Mouse (Mus musculus) limb, embryonic 13.5 days (tissue): Measurements from ENCODE around the gene Sparcl1. TPM values are rescaled to one million over a fixed set of nuclear protein-coding genes. Genes with fewer than 3 reads are reported as not detected.

ENCODE experiments used
- ATAC-seq: fragments of 200-750 bp; cut with Nextera tagmentation; 2 replicates; pipeline ENCODE4 v1.8.0; 2017; ENCODE audit warnings: low read depth, moderate number of reproducible peaks, moderate TSS enrichment; ENCODE audit not compliant: low FRiP score
- H3K27ac ChIP-seq: fragments of 300-500 bp; sonication (generic); 2 replicates; pipeline ENCODE4 v1.5.1; 2015; ENCODE audit warnings: inconsistent platforms, mild to moderate bottlenecking, moderate library complexity
- H3K27me3 ChIP-seq: fragments of 300-500 bp; sonication (generic); 2 replicates; pipeline ENCODE4 v1.6.1; 2015; ENCODE audit warnings: mild to moderate bottlenecking, inconsistent platforms
- H3K36me3 ChIP-seq: fragments of 300-500 bp; sonication (generic); 2 replicates; pipeline ENCODE4 v1.6.1; 2015; ENCODE audit warnings: inconsistent platforms, mild to moderate bottlenecking, moderate library complexity
- H3K4me1 ChIP-seq: fragments of 300-500 bp; sonication (generic); 2 replicates; pipeline ENCODE4 v1.6.1; 2015; ENCODE audit warnings: inconsistent platforms
- H3K4me2 ChIP-seq: fragments of 300-500 bp; sonication (generic); replicated peaks from 2 replicates; pipeline ENCODE4 v1.6.1; 2015; ENCODE audit warnings: inconsistent platforms, mild to moderate bottlenecking, moderate library complexity
- H3K4me3 ChIP-seq: fragments of 300-500 bp; sonication (generic); 2 replicates; pipeline ENCODE4 v1.5.1; 2015; ENCODE audit warnings: moderate library complexity, mild to moderate bottlenecking, inconsistent platforms
- H3K9ac ChIP-seq: fragments of 300-500 bp; sonication (generic); 2 replicates; pipeline ENCODE4 v1.6.1; 2015; ENCODE audit warnings: mild to moderate bottlenecking, inconsistent platforms
- H3K9me3 ChIP-seq: fragments of 300-500 bp; sonication (generic); 2 replicates; pipeline ENCODE4 v1.6.1; 2016; ENCODE audit warnings: inconsistent platforms
- WGBS: fragments of 180-500 bp; shearing (Covaris S2); methylation state at CpG from one replicate; pipeline ENCODE4 v1.1.7; 2015; 5-methylcytosine and 5-hydroxymethylcytosine counted together
- polyA plus RNA-seq: library from polyadenylated mRNA; unstranded; fragments of >200 nt; fragmentation: Nextera tagmentation; extraction: Ambion mirVana; gene quantifications from 2 replicates; pipeline ENCODE4 v1.2.1, GENCODE M21; 2015

Sparcl1 gene
- polyA plus RNA-seq, 1 experiment from 2014 or later = 50.6 TPM

DNA sequence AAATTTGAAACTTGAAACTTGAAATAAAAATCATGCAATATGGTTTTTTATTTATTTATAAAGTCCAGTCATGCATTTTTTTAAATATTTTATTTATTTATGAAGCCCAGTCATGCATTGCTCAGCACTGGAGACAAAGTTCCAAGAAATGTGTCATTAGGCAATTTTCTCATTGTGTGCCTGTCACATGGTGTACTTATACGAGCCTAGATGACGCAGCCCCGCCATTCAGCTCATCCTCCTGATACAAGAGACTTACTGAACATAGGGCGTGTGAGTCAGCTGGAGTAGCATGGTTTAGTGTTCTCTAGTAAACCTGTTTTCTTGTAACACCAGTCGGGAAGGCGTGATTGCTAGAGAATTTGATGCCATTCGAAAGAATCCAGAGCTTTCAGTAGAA lies 57.2 kb downstream of the Sparcl1 start:
- Histone ChIP-seq H3K36me3 (peaks cover 62% of the 10 kb centered on the region), H3K4me1 (no peaks in the 10 kb centered on the region), H3K4me3 (no peak overlapping the region), H3K9ac (no peak overlapping the region), H3K27ac (no peak overlapping the region), H3K4me2 (no peak overlapping the region), H3K9me3 (no peaks in the 10 kb centered on the region), H3K27me3 (no peaks in the 10 kb centered on the region)
- WGBS = 83% methylated on average over 7 of the region's 7 CpGs
- ATAC-seq = no peak

DNA sequence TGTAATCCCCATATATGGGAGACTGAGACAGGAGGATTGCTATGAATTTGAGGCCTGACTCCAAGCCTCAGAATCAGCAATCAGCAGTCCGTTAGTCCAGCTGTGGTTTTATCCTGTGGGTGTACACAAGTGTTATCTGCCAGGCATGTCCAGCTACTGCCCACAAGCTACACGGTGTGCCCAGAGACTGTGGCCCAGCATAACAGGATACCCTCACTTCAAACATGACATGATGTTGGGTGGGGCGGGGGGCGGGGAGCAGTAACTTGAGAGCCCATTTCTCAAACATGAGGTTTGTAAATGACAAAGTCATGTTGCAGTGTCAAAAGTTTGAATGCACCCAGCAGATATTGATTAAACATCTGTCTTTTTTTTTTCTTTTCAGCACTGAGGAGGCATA lies 57.7 kb downstream of the Sparcl1 start:
- H3K9ac ChIP-seq = no peak overlapping the region
- no peaks in the 10 kb centered on the region for H3K9me3 ChIP-seq
- H3K4me2 ChIP-seq = no peak overlapping the region
- H3K4me3 ChIP-seq = no peak overlapping the region
- no peaks in the 10 kb centered on the region for H3K4me1 ChIP-seq
- 88% methylated on average over 4 of the region's 4 CpGs for WGBS
- ATAC-seq = no peak
- H3K27me3 ChIP-seq = no peaks in the 10 kb centered on the region
- no peak overlapping the region for H3K27ac ChIP-seq
- H3K36me3 ChIP-seq = peaks cover 62% of the 10 kb centered on the region

DNA sequence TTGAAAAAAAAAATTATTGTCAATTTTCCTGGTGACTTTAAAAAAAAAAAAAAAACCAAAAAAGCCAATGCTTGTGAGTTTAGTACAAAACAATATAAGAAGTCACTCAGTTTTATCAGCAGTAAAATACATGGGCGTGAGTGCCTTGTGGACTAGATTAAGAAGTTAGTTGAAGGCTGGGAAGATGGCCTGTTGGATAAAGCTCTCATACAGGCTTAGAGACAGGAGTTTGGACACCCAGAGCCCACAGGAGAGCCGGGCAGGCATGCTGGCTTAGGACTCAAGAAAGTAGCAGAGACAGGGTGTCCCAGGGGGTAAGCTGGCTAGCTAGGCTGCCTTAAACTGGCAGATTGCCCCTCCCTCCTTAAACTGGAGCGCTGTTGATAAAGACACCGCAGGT lies 58.6 kb downstream of the Sparcl1 start:
- H3K36me3 ChIP-seq = peaks cover 58% of the 10 kb centered on the region
- ATAC-seq = no peak

DNA sequence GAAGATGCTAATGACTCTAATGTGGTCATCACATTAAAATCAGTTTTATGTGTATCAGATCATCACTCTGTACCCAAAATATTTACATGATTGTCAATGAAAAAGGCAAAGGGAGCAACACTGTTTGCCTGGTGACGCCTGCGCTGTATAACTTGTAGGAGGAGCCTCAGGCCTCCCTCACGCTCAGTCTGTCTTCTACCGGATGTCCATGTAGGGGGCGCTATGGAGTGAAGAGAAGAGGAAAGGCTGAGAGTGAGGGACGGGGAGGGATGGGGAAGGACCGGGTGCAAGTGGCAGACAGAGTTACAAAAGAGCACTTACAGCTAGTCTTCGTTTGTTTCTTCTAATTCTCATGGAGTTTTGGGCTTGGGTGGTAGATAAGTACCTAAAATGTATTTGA lies 60.6 kb downstream of the Sparcl1 start:
- no peak for ATAC-seq
- H3K9ac ChIP-seq = no peak overlapping the region
- H3K27ac ChIP-seq = no peak overlapping the region
- H3K9me3 ChIP-seq = no peaks in the 10 kb centered on the region
- no peak overlapping the region for H3K4me3 ChIP-seq
- no peaks in the 10 kb centered on the region for H3K27me3 ChIP-seq
- 65% methylated on average over 8 of the region's 8 CpGs for WGBS
- H3K4me1 ChIP-seq = peaks cover 5% of the 10 kb centered on the region
- H3K36me3 ChIP-seq = peaks cover 39% of the 10 kb centered on the region
- no peak overlapping the region for H3K4me2 ChIP-seq

More for the DNA sequence above, 58.6 kb downstream of the Sparcl1 start:
- Histone ChIP-seq H3K27ac (no peak overlapping the region), H3K9ac (no peak overlapping the region), H3K4me2 (no peak overlapping the region), H3K27me3 (no peaks in the 10 kb centered on the region), H3K9me3 (no peaks in the 10 kb centered on the region), H3K4me1 (no peaks in the 10 kb centered on the region), H3K4me3 (no peak overlapping the region)
- WGBS = 90% methylated on average over 4 of the region's 4 CpGs

DNA sequence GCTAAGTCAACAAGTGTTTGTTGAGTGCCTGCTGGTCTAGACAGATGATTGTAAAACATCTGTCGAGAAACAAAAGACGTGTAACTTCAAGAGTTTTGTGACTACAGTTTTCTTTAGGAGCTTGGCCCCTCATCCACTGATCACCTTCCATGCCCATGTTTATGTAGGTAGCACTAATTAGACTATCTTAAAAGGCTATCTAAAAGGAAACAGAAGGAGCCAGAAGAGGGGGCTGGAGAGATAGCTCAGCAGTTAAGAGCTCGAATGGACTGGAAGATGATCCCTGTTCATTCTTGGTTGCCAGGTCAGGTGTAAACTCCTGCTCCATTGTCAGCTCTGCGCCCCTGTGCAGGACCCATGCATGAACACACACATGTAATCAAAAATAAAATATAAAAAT lies 65.4 kb downstream of the Sparcl1 start:
- WGBS = 41% methylated on average over 4 of the region's 4 CpGs
- peak overlapping the region; percentile 69 for H3K4me2 ChIP-seq
- no peak overlapping the region for H3K27ac ChIP-seq
- 0 out of 2 replicates have a peak overlapping the region, but pooled peaks have one; percentile 89 for H3K9ac ChIP-seq
- no peaks in the 10 kb centered on the region for H3K9me3 ChIP-seq
- peaks cover 14% of the 10 kb centered on the region for H3K4me1 ChIP-seq
- H3K4me3 ChIP-seq = peak overlapping the region; percentile 84
- H3K27me3 ChIP-seq = no peaks in the 10 kb centered on the region
- peaks cover 23% of the 10 kb centered on the region for H3K36me3 ChIP-seq
- ATAC-seq = no peak

DNA sequence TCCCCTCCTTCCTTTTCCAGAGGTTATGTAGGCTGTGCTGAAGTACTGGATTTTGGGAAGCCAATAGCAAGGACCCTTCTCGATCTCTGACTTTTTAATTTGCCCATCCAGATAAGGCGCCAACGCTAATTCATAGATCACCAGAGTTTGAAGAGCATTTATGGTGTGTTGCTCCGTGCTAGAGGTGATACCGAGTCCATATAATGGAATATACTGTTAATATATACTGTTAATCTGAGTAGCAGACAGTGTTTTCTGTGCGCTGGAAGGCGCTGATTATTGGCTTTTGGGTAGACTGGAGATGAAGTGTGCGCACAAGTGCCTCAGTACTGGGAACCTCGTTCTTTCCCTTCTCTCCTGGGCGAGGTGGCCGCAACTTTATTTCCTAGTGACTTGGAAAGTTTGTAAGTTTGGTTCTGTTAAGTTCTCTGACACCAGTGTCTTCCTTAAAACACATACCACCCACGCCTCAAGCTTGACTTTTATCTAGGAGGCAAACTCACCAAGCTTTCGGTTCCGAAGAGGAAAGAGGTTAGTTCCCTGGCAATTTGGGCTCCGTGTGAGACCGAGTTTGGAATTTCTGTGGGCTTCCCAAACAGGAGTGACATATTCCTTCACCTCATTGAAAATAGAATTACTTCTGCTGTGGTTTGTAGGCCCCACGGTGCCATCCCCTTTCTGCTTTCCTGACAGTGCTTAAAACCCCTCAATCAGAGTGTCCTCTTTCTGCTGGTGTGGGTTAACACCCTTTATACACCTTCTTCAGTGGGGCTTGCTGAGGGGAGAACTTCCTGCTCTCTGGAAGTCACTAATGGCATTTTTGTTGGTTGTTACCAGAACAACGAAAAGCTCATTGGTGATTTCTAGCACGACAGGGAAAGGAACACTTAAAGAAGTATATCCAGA lies 66.1 kb downstream of the Sparcl1 start:
- Histone ChIP-seq H3K36me3 (peaks cover 20% of the 10 kb centered on the region), H3K27me3 (no peaks in the 10 kb centered on the region), H3K4me2 (peak overlapping the region; percentile 69), H3K4me3 (peak overlapping the region; percentile 84), H3K4me1 (peaks cover 14% of the 10 kb centered on the region), H3K27ac (peak overlapping the region; percentile 84; the same call in 1 of the 2 replicates), H3K9me3 (no peaks in the 10 kb centered on the region), H3K9ac (peak overlapping the region; percentile 89)
- WGBS = 4% methylated on average over 19 of the region's 19 CpGs
- ATAC-seq = no peak

DNA sequence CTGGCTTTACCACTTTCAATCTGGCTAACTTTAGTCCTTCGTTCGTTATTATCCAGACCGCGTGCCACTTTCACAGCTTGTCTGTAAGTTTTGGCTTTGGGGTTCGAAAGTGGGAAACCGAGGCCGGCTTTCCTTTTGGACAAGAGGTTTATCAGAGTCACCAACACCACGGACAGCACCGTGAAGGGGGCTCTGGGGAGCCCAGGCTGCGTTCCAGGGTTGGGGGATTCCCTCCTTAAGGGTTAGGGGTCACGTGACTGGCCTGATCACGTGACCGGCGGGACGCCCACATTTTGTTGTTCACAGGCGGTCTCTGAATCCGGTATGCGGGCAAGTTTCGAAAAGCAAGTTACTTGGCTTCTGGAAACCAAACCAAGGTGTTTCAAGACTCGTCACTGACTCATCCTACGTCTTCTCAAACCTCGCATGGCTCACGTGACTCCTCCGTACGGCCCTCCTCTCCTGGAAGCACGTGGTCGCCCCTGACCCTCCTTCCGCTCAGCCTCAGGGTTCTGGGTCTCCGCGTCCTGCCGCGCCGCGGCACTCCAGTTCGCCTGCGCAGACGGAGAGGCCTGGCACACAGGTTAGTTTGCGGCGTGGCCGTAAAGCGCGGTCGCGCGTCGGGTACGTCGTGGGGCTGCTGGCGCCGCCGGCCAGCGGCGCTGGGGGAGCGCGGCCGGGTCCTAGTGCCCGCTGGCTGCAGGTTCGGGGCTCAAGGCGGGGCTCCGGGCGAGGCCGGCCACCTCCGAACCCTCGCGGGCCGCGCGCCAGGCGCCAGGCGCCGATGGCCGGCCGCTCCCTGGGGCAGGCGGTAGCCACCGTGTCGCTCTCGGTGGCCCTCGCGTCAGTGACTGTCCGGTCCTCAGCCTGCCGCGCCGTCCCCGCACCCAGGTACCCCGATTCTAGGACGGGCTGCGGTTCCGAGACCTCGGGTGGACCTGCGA lies 67.0 kb downstream of the Sparcl1 start, which contains the start of gene Nudt9:
Gene Nudt9 (plus strand): TSS at position 51 of the 944 bp plus-strand sequence.
- peak within 1 kb of the TSS; percentile 84 for H3K4me3 ChIP-seq
- 5% methylated on average over 76 of the region's 90 CpGs for WGBS

DNA sequence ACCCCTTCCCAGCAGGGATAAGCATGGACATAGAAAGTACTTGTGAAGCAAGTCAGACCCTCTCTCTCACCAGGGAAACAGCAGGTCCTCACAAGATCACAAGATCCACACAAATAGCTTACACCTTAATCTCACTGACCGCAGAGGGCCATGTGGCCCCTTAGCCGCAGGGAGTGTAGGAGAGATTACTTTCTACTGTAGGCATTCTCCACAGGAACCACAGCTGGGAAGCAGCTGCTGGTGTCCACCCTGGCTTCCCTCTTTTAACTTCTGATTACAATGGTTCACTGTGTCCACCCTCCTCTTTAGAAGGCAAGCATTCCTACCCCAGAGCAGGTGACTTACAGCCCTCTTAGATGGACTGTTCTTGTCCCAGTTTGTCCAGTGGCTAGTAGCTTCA lies 69.8 kb downstream of the Sparcl1 start:
- Histone ChIP-seq H3K4me1 (peaks cover 14% of the 10 kb centered on the region), H3K4me3 (no peak overlapping the region), H3K27me3 (no peaks in the 10 kb centered on the region), H3K27ac (no peak overlapping the region), H3K36me3 (no peaks in the 10 kb centered on the region), H3K9me3 (no peaks in the 10 kb centered on the region), H3K4me2 (no peak overlapping the region), H3K9ac (no peak overlapping the region)
- no peak for ATAC-seq
- 55% methylated on average over 2 of the region's 2 CpGs for WGBS

More for the DNA sequence above, 67.0 kb downstream of the Sparcl1 start, which contains the start of gene Nudt9:
- H3K36me3 ChIP-seq = peaks cover 11% of the 10 kb centered on the region
- H3K9me3 ChIP-seq = no peaks in the 10 kb centered on the region
- peak within 1 kb of the TSS; percentile 84 for H3K27ac ChIP-seq
- no peaks in the 10 kb centered on the region for H3K27me3 ChIP-seq
- H3K4me1 ChIP-seq = peaks cover 14% of the 10 kb centered on the region
- peak within 1 kb of the TSS; percentile 89 for H3K9ac ChIP-seq
- H3K4me2 ChIP-seq = peak within 1 kb of the TSS; percentile 69
- peak; percentile 98 for ATAC-seq

DNA sequence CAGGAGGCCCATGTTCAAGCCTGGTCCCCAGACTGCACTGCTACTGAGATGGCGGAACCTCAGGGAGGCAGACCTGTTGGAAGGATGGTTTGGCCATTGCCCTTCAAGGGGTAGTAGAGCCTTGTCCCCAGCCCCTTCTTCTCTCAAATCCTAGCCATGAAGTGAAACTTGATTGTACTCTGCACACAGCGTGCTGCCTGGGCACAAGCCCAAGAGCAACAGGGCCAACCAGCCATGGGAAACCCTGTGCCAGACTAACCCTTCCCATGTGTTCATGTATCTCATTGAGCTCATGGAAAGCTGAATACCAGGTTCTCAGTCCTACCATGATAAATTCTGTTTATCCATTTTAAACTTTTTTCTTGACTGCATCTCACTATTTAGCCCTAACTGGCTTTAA lies 70.6 kb downstream of the Sparcl1 start:
- no peaks in the 10 kb centered on the region for H3K27me3 ChIP-seq
- peaks cover 9% of the 10 kb centered on the region for H3K4me1 ChIP-seq
- 82% methylated on average over 2 of the region's 2 CpGs for WGBS
- H3K4me3 ChIP-seq = no peak overlapping the region
- H3K4me2 ChIP-seq = no peak overlapping the region
- no peaks in the 10 kb centered on the region for H3K9me3 ChIP-seq
- no peaks in the 10 kb centered on the region for H3K36me3 ChIP-seq
- no peak overlapping the region for H3K9ac ChIP-seq
- no peak for ATAC-seq
- no peak overlapping the region for H3K27ac ChIP-seq

DNA sequence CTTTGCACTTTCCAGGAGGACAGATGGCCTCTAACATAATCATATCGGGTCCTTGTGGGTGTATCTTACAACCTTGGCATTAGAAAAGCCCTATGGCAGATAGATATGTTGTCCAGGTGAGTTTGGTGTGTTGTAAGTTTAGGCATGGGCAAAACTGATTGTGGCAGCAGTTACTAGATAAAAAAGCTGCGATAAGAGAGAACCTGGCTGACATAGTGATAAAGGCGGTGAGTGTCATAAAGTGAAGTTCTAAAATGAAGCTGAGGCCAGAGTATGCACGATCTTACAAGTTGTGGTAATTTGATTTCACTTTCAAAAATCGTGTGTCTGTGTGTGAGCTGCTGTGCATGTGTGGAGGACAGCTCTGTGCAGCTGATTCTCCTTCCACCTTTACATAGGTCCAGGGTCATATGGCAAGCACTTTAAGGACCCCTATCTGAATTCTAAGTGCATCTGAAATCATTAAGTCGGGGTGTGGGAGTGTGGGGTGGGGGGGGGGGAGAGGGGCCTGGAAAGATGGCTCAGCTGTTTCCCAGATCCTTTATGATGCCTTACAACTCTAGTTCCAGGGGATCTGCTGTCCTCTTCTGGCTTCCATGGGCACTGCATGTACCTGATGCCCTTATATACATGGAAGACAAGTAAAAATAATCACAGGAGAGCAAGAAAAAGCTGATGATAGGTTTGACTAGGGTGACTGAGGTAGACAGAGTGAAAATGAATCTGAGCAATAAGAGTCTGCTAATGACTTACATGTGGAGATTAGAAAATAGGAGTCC lies 74.2 kb downstream of the Sparcl1 start:
- no peak for ATAC-seq
- 63% methylated on average over 6 of the region's 6 CpGs for WGBS

DNA sequence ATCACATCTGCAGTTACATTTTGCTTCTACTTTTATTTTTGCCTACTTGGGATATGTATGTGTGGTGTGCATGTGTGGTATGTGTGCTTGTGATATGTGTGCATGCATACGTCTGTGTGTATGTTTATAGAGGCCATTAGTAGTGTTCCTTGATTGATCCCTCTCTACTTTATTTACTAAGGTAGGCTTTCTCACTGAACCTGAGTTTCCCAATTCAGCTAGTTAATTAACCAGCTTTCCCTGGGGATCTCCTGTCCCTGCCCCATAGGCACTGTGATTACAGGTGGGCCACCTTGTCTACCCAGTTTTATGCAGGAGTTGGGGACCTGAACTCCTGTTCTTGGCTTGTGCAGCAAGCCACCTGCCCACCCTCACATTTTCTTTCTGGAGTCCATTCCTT lies 76.8 kb downstream of the Sparcl1 start:
- 81% methylated on average over 1 of the region's 1 CpGs for WGBS
- no peaks in the 10 kb centered on the region for H3K27me3 ChIP-seq

More for the DNA sequence above, 74.2 kb downstream of the Sparcl1 start:
- H3K27ac ChIP-seq = no peak overlapping the region
- H3K4me2 ChIP-seq = no peak overlapping the region
- no peaks in the 10 kb centered on the region for H3K36me3 ChIP-seq
- no peak overlapping the region for H3K4me3 ChIP-seq
- H3K27me3 ChIP-seq = no peaks in the 10 kb centered on the region
- no peaks in the 10 kb centered on the region for H3K4me1 ChIP-seq
- H3K9ac ChIP-seq = no peak overlapping the region
- no peaks in the 10 kb centered on the region for H3K9me3 ChIP-seq

More for the DNA sequence above, 76.8 kb downstream of the Sparcl1 start:
- no peaks in the 10 kb centered on the region for H3K9me3 ChIP-seq
- H3K9ac ChIP-seq = no peak overlapping the region
- no peak for ATAC-seq
- no peak overlapping the region for H3K4me2 ChIP-seq
- no peaks in the 10 kb centered on the region for H3K36me3 ChIP-seq
- no peak overlapping the region for H3K4me3 ChIP-seq
- H3K4me1 ChIP-seq = no peaks in the 10 kb centered on the region
- H3K27ac ChIP-seq = no peak overlapping the region
